Comparison of ENCODE assay signal across 13 mouse cellular contexts in the genomic region with DNA sequence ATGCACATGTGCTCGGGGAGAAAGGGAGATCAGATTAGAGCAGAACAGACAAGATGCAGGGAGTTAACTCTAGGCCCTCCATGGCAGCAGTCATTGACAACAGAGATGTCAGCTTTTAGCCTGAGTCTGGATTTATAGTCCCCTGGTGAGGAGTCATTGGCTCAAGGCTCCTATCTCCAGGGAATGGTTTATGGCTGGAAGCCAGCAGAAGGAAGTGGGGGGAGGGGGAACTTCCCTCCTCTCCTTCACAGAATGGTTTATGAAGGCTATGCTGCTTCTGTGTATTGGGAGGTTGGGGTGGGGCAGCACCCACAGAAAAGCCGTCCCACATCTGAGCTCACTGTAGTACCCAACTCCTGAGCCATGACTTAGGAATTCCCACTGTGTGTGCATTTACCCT. TPM values are rescaled to one million over a fixed set of nuclear protein-coding genes. Genes with fewer than 3 reads are reported as not detected.
DNase-seq lines count a peak whose midpoint lies in the region; ATAC-seq lines count a peak whose summit lies in the region.
"Had no signal": no experiment of that assay in that cellular context is flagged by ENCODE, and none has a peak within 500 bp of the region (broad histone marks: within the 10 kb centered on the region; RNA-seq: fewer than 3 reads in every experiment).

No protein-coding gene starts in this region.

- no peak overlapping the region for H3K4me2 ChIP-seq in kidney, embryonic 14.5 days (replicated peaks; ENCODE audit: low read depth, low read length)
- no peak overlapping the region for H3K4me2 ChIP-seq in intestine, embryonic 15.5 days (replicated peaks)
- peak overlapping the region; percentile 4; the same call in 1 of the 2 replicates for H3K4me2 ChIP-seq in neural tube, embryonic 12.5 days (replicated peaks)
- H3K4me2 ChIP-seq: embryonic facial prominence, embryonic 13.5 days had no signal

- no peak overlapping the region for H3K9ac ChIP-seq in kidney, embryonic 14.5 days (ENCODE audit: low read depth, low read length)
- no peak overlapping the region for H3K9ac ChIP-seq in intestine, embryonic 15.5 days
- no peak overlapping the region for H3K9ac ChIP-seq in neural tube, embryonic 12.5 days
- H3K9ac ChIP-seq: embryonic facial prominence, embryonic 13.5 days had no signal

- DNase-seq in kidney, adult 8-10 months = no peak
- peak; percentile 22 for DNase-seq in adrenal gland, postnatal 25 days
- DNase-seq in cerebellum, postnatal 36 days = no peak
- DNase-seq in thymus, postnatal 4 days = no peak
- DNase-seq: cerebellum, adult 9-10 months; gastrocnemius, adult 2 months; heart, postnatal 4 days had no signal

- no peak overlapping the region for H3K4me3 ChIP-seq in kidney, embryonic 14.5 days (ENCODE audit: low read length)
- H3K4me3 ChIP-seq in intestine, embryonic 15.5 days (replicated peaks) = no peak overlapping the region
- no peak overlapping the region for H3K4me3 ChIP-seq in neural tube, embryonic 12.5 days
- H3K4me3 ChIP-seq: embryonic facial prominence, embryonic 13.5 days; gastrocnemius, adult 2 months; layer of hippocampus, adult 2 months had no signal

- WGBS in kidney, embryonic 14.5 days = 18% methylated on average over 2 of the region's 2 CpGs
- 18% methylated on average over 2 of the region's 2 CpGs for WGBS in intestine, embryonic 15.5 days
- WGBS in neural tube, embryonic 12.5 days = 33% methylated on average over 2 of the region's 2 CpGs

- peak; percentile 70 for ATAC-seq in kidney, embryonic 14.5 days (ENCODE audit: low FRiP score, low TSS enrichment)
- peak; percentile 81 for ATAC-seq in intestine, embryonic 15.5 days
- ATAC-seq in neural tube, embryonic 12.5 days (ENCODE audit: low FRiP score, low read depth) = peak; percentile 64
- ATAC-seq in megakaryocyte progenitor cell, adult 5-6 weeks (replicated peaks; ENCODE audit: poor library complexity) = no peak

- peaks cover 10% of the 10 kb centered on the region; the same call in 1 of the 2 replicates for H3K4me1 ChIP-seq in kidney, embryonic 14.5 days (ENCODE audit: control insufficient read depth, insufficient read depth, low read length)
- peaks cover 8% of the 10 kb centered on the region for H3K4me1 ChIP-seq in intestine, embryonic 15.5 days (replicated peaks)
- peaks cover 43% of the 10 kb centered on the region for H3K4me1 ChIP-seq in neural tube, embryonic 12.5 days

- peaks cover 18% of the 10 kb centered on the region for H3K27me3 ChIP-seq in kidney, embryonic 14.5 days (ENCODE audit: control insufficient read depth, insufficient read depth, low read length)
- H3K27me3 ChIP-seq in intestine, embryonic 15.5 days (replicated peaks) = peaks cover 19% of the 10 kb centered on the region
- no peaks in the 10 kb centered on the region for H3K27me3 ChIP-seq in neural tube, embryonic 12.5 days (replicated peaks)

- no peaks in the 10 kb centered on the region for H3K36me3 ChIP-seq in kidney, embryonic 14.5 days (ENCODE audit: control insufficient read depth, insufficient read depth, low read length)
- H3K36me3 ChIP-seq in intestine, embryonic 15.5 days = no peaks in the 10 kb centered on the region
- no peaks in the 10 kb centered on the region; the same call in 1 of the 2 replicates for H3K36me3 ChIP-seq in neural tube, embryonic 12.5 days
- H3K36me3 ChIP-seq: embryonic facial prominence, embryonic 13.5 days had no signal

- no peak overlapping the region for H3K27ac ChIP-seq in kidney, embryonic 14.5 days (ENCODE audit: low read depth, low read length)
- H3K27ac ChIP-seq in intestine, embryonic 15.5 days = no peak overlapping the region
- peak overlapping the region; percentile 29; the same call in 1 of the 2 replicates for H3K27ac ChIP-seq in neural tube, embryonic 12.5 days
- H3K27ac ChIP-seq: embryonic facial prominence, embryonic 13.5 days; gastrocnemius, adult 2 months; layer of hippocampus, adult 2 months had no signal

- H3K9me3 ChIP-seq in kidney, embryonic 14.5 days (ENCODE audit: control insufficient read depth, low read length) = no peaks in the 10 kb centered on the region
- H3K9me3 ChIP-seq in intestine, embryonic 15.5 days = no peaks in the 10 kb centered on the region; the same call in 1 of the 2 replicates
- H3K9me3 ChIP-seq in neural tube, embryonic 12.5 days = 0 out of 2 replicates have a peak, but pooled peaks cover 3% of the 10 kb centered on the region
- H3K9me3 ChIP-seq: embryonic facial prominence, embryonic 13.5 days had no signal

RNA-seq across cellular contexts. Expression of a gene that starts 24.6 kb away (rescaled TPM):
- 4.1 and 5.1 TPM in 2 replicates for polyA plus RNA-seq in kidney, embryonic 14.5 days (2014; fragmentation: Nextera tagmentation; extraction: Ambion mirVana)
- 0.46 and 0.52 TPM in 2 replicates for total RNA-seq in adrenal gland, postnatal 25 days (2021)
- 8.1 and 8.8 TPM in 2 replicates for polyA plus RNA-seq in intestine, embryonic 15.5 days (2015; fragmentation: Nextera tagmentation; extraction: Ambion mirVana)
- polyA plus RNA-seq in neural tube, embryonic 12.5 days (2016; fragmentation: Nextera tagmentation; extraction: Ambion mirVana) = 89.8 and 93.4 TPM in 2 replicates
- 0.27 and 0.32 TPM in 2 replicates for total RNA-seq in megakaryocyte progenitor cell, adult 5-6 weeks (2015)
- 0.34 TPM in 1 of 2 replicates, not detected in the other for total RNA-seq in megakaryocyte progenitor cell, adult 5-6 weeks (2017)
